Mouse (Mus musculus) liver, adult 10 weeks (tissue): ENCODE results near the gene Fthl17c. TPM values are rescaled to one million over a fixed set of nuclear protein-coding genes. Genes with fewer than 3 reads are reported as not detected.

Source experiments
- polyA plus RNA-seq: library from polyadenylated mRNA; stranded (reverse); fragments of 350-450 nt; fragmentation: Illumina TruSeq; extraction: RNeasy Lipid Tissue Mini Kit (QIAGEN cat#74804); gene quantifications from one replicate; pipeline ENCODE4 v1.2.3, GENCODE M21; 2014; ENCODE audit warnings: low read depth, low replicate concordance

Gene Fthl17c
- not detected for polyA plus RNA-seq

DNA sequence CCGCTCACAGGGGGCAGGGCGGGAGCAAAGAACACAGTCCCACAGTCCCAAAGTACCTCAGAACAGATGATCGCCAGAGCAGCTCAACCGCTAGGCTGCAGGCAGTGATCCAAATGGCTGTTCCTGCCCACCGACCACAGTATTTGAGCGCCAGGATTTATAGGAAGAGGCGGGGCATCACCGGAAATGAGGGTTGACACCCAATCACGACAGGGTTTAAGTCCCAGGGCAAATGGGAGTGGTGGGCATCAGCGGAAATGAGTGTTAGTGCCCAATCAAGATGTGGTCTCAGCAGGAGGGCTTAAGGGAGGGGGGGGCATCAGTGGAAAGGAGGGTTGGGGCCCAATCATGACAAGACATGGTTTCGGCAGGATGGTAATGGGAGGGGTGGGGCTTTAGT is at the start of gene Fthl17c:
Fthl17c (minus strand) TSS at position 101 of the 400 bp plus-strand sequence.

DNA sequence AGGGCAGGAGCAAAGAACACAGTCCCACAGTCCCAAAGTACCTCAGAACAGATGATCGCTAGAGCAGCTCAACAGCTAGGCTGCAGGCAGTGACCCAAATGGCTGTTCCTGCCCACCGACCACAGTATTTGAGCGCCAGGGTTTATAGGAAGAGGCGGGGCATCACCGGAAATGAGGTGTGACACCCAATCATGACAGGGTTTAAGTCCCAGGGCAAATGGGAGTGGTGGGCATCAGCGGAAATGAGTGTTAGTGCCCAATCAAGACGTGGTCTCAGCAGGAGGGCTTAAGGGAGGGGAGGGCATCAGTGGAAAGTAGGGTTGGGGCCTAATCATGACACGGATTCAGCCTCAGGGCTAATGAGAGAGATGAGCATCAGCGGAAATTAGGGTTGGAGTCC is 10.3 kb upstream of the Fthl17c start, which contains the start of gene Fthl17d:
Fthl17d (minus strand) TSS at position 101 of the 400 bp plus-strand sequence.

DNA sequence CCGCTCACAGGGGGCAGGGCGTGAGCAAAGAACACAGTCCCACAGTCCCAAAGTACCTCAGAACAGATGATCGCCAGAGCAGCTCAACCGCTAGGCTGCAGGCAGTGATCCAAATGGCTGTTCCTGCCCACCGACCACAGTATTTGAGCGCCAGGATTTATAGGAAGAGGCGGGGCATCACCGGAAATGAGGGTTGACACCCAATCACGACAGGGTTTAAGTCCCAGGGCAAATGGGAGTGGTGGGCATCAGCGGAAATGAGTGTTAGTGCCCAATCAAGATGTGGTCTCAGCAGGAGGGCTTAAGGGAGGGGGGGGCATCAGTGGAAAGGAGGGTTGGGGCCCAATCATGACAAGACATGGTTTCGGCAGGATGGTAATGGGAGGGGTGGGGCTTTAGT is 13.5 kb downstream of the Fthl17c start, which contains the start of gene Fthl17b:
Fthl17b (minus strand) TSS at position 101 of the 400 bp plus-strand sequence.

Other genes starting within 250 kb of the Fthl17c start
- not detected for gene Ssx9, start 228.1 kb downstream of the Fthl17c start, polyA plus RNA-seq
- gene Ssxb5, start 172.9 kb downstream of the Fthl17c start, polyA plus RNA-seq: not detected
- gene Gm6592, start 132.6 kb downstream of the Fthl17c start, polyA plus RNA-seq: not detected
- gene Gm5751, start 102.3 kb downstream of the Fthl17c start, polyA plus RNA-seq: not detected
- 0.82 TPM for gene B630019K06Rik, start 84.2 kb downstream of the Fthl17c start, polyA plus RNA-seq
- gene Fthl17b, start 13.6 kb downstream of the Fthl17c start, polyA plus RNA-seq: not detected
- not detected for gene Fthl17d, start 10.2 kb upstream of the Fthl17c start, polyA plus RNA-seq
- not detected for gene Fthl17e, start 56.9 kb upstream of the Fthl17c start, polyA plus RNA-seq
- not detected for gene Fthl17f, start 86.5 kb upstream of the Fthl17c start, polyA plus RNA-seq
- not detected for gene 4930402K13Rik, start 128.0 kb upstream of the Fthl17c start, polyA plus RNA-seq
- gene Lancl3, start 223.3 kb upstream of the Fthl17c start, polyA plus RNA-seq: not detected